Mouse (Mus musculus): ENCODE results near the gene Cul7.

GRCm38 (mm10) chr17:46702100-46702499 is 52.0 kb downstream of the Cul7 start:
- TF ChIP-seq CTCF (IDR thresholded peaks at IDR 0.05; ENCODE audit: borderline replicate concordance, extremely low read depth, insufficient read depth, insufficient read length), result no peak
- no peak for TF ChIP-seq POLR2A (IDR thresholded peaks at IDR 0.05; ENCODE audit: borderline replicate concordance, extremely low read depth, insufficient read depth, insufficient read length, poor library complexity, severe bottlenecking)
